Mouse (Mus musculus): ENCODE results near the gene Rara.

GRCm38 (mm10) chr11:98904577-98904976 lies 23.0 kb upstream of the Rara start:
- TF ChIP-seq CTCF (conservative IDR thresholded peaks at IDR 0.05; ENCODE audit: insufficient read depth, insufficient read length, low read depth, low read length): no peak
- TF ChIP-seq POLR2A (IDR thresholded peaks at IDR 0.05; ENCODE audit: low read depth, low read length): no peak

All from kidney, adult 2 months (tissue).